Mouse (Mus musculus) adrenal gland, postnatal 14 days (tissue): ENCODE measurements at regions not wholly inside any gene's neighbourhood (a gene's known extent, or its start where the extent isn't known, plus 50 kb on each side); places are given as distances from the start of the nearest gene placed in this dataset.

ENCODE experiments used
- DNase-seq: peaks from one replicate; pipeline ENCODE4 v3.0.0; 2021; ENCODE audit warnings: mixed read lengths

DNA sequence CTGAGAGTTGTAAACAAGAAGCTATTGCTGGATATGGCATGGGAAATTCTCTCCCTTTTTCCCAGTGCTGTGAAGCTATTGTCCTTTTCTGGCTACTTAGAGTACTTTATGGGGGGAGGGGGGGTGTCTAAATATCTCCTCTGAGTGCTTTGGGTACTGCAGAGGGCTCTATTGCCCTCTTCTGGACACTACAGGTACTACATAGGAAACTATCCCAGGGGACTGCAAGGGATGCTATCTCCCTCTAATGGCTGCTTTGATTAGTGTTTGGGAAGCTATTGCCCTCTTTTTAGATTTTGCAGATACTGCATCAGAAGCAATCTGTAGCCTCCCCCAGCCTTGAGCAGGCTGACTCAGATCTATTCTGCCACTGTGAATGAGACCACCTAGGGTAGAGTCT is 55.8 kb upstream of the 5430402E10Rik start:
- peak; percentile 31 for DNase-seq
